Mouse (Mus musculus): ENCODE results near the gene Dnah8.
A peak's percentile ranks its signal among the peaks of the same experiment; 100 is the strongest.

The Dnah8 gene

GRCm38 (mm10) chr17:30821115-30821514 lies 197.0 kb downstream of the Dnah8 start:
- DNase-seq (ENCODE audit: low spot score in 2 of 2): peak; percentile 32 to 33

GRCm38 (mm10) chr17:30824473-30824872 lies 200.3 kb downstream of the Dnah8 start:
- DNase-seq (ENCODE audit: low spot score in 2 of 2): no peak

GRCm38 (mm10) chr17:30825731-30826304 lies 201.7 kb downstream of the Dnah8 start:
- DNase-seq (ENCODE audit: low spot score in 2 of 2): no peak

DNA sequence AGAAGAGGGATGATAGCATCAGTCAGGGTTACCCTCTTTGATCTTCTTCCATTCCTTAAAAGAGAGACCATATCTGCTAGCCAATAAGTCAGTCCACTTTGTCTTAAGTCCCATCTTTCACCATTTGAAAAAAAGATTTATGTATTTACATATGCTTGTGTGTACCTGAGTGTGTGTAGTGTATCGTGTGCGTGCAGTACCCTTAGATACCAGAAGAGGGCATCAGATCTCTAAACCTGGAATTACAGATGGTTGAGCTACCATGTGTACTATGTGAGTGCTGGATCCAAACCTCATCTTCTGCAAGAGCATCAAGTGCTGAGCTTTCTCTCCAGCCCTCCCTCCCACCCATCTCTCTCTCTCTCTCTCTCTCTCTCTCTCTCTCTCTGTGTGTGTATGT lies 207.0 kb downstream of the Dnah8 start:
- DNase-seq (ENCODE audit: low spot score in 2 of 2): no peak

DNA sequence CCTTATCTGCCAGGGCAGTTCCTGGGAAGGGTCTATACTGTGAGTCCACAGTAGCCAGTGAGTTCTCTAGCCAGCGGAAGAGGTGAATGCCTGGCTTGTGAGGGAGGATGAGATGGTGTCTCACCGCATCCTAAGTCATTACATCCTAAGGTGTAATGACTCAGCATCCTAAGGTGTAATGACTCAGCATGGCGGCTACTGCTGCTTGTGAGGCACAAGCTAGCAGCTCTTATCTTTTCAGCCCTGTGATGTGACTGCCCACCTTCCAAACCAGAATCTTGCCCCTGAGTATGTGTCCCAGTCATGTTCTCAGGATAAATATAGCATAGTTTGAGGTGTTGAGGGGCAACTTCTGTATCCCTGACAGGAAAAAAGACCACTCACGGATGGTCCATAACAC lies 211.3 kb downstream of the Dnah8 start:
- DNase-seq (ENCODE audit: low spot score in 2 of 2): no peak

DNA sequence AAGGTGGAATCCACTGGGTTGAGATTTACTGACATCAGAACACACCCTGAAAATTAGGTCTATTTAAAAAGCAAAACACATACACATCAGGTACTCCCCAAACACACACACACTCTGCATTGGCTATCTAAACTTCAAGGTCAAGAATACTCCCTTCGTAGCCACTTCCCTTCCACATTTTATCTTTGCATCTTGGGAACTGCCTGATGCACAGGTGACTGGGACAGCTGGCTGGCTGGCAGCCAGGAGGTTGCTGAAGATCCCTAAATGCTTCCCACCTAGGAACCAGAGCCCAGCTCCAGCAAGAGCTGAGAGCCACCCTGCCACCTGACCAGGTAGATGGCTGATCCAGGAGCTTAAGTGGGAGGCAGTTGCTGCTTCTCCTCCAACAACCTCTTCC lies 212.9 kb downstream of the Dnah8 start:
- no peak for DNase-seq (ENCODE audit: low spot score in 2 of 2)

- DNase-seq (ENCODE audit: low spot score in 2 of 2): no peak
Measured at GRCm38 (mm10) chr17:30840046-30840445, 215.9 kb downstream of the Dnah8 start.

- DNase-seq (ENCODE audit: low spot score in 2 of 2): no peak
Measured at GRCm38 (mm10) chr17:30842312-30842711, 218.2 kb downstream of the Dnah8 start.

DNA sequence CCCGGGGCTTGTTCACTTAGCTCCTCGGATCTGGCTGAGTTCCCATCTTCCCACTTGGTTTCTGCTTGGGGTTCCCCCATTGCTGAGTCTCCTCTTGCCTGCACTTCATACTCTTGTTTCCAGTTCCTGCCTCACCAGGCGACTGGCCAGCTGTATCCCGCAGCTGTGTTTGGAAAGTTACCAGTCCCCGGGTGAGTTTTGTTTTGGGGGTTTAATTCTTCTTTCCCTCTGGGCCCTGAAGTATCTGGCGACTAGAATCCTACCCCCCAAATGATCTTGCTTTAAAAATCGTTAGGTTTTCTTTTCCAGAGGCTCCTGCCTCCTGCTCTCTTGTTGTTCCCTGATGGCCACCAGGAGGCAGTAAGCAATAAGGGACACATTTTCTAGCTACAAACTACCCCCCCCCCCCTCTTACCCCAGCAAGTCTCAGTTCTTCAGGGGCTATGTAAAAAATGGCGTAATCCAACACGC lies 220.2 kb downstream of the Dnah8 start:
- no peak for DNase-seq (ENCODE audit: low spot score in 2 of 2)

DNA sequence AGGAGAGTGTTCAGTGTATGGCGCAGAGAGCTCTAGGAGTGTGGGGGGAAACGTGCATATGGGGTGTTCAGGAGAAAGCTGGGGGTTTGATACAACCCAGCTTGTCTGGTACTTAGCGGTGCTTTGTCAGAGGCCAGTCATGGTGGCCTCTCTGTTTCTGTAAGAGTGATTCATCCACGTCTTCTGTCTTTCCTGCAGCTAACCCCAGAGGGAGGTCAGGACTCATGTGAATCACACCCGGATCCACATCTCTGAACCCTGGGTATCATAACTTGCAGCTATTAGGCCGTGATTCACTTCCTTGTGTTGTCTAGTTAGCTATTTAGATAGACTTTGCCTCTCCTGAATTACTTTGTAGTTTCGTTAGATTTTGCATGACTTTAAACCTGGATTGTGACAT lies 223.3 kb downstream of the Dnah8 start:
- no peak for DNase-seq (ENCODE audit: low spot score in 2 of 2)

DNA sequence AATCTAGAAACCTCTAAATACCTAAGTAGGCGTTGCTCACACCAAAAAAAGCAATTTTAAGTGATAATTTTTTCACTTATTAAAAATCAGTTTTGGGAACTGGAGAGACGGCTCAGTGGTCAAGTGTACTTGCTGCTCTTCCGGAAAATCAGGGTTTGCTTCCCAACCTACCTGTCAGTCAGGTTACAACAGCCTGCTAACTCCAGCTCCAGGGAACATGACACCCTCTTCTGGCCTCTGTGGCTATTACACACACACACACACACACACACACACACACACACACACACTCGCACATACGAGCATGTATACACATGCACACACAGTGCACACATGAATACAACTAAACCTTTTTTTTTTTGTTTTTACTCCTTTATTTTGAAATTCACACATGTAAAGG lies 223.9 kb downstream of the Dnah8 start:
- DNase-seq (ENCODE audit: low spot score in 2 of 2): no peak

DNA sequence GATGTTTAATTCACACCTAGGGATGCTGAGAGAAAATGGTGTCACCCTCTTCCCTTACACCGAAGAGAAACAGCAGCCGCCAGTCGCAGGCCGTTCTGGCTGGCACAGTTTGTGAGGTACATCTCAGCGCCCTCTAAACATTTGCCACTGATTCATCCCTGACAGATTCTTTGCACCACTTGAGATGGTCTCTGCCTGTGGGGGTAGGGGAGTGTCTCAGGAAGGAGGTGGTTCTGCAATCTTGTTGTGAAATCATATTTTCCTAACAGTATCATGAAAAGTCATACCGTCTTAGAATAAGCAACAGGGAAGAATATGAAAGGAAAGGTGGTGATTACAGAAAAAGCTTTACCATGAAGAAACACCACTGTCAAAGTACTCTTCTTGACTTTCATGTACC lies 224.7 kb downstream of the Dnah8 start:
- no peak for DNase-seq (ENCODE audit: low spot score in 2 of 2)

GRCm38 (mm10) chr17:30849813-30850212 lies 225.7 kb downstream of the Dnah8 start:
- DNase-seq (ENCODE audit: low spot score in 2 of 2): no peak

DNA sequence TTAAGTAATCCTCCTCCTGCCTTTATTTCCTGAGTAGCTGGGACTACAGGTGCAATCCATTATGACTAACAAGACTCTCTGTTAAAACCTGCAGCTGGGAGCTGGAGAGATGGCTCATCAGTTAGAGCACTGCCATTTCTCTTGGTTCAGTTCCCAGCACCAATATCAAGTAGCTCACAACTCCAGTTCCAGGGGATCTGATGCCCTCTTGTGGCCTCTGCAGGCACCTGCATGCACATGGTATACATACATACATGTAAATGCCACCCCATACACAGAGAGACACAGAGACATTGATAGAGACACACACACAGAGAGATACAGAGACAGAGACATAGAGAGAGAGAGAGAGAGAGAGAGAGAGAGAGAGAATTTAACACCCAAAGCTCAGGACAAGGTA lies 228.2 kb downstream of the Dnah8 start:
- DNase-seq (ENCODE audit: low spot score in 2 of 2): no peak

GRCm38 (mm10) chr17:30857347-30857746 lies 233.2 kb downstream of the Dnah8 start:
- no peak for DNase-seq (ENCODE audit: low spot score in 2 of 2)

DNA sequence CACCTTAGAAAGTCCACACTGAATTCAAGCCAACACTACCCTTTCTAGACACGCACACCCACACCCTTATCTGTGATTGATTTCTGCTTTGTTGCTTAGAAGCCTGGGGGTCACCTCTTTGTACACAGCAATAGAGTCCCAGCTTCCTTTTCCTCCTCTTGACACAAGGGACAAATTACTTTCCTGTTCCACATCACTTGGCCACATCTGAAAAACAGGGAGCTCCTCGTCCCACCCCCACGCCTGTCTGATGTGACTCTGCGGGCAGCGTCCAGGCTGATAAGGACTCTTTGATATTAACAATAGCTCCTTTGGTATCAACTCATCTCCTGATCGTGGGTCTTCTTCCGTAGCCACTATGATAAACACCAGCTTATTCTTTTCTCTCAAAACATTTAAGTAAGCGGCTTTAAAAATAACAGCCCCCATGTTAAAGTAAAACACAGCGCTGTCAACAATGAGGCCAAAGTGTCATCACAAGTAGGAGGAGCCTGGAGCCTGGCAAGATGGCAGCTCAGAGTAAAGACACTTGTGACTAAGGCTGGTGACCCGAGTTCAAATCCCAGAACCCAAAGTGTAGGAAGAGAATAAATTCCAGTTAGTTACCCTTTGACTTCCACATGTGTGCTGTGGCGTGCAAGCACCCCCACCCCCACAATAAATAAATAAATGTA lies 234.6 kb downstream of the Dnah8 start:
- DNase-seq (ENCODE audit: low spot score in 2 of 2): no peak

DNA sequence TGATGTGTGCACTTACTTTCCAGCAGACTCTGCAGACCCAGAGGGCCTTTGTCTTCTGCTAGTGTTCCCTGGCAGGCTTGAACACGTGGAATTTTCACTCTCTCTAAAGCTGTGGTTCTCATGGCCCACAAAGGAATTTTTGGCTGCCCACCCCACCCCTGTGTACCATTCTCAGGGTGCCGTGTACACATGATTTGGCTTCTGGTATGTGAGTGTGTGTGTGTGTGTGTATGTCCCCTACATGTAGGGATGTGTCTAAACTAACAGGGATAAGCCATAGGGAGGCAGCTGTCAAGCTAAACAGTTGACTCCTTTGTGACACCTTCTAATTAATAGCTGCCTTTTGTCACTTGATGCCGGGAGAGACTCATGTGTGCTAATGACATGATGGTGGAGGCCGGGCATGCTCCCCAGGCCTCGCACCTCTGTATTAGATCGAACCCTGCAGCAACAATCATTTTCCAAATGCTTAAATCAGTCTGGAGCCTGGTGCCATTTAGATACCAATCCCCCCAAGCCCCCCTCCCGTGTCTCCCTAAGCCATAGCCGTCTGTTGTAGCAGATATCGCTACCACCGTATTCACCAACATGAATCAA lies 235.9 kb downstream of the Dnah8 start:
- DNase-seq (ENCODE audit: low spot score in 2 of 2): no peak

DNA sequence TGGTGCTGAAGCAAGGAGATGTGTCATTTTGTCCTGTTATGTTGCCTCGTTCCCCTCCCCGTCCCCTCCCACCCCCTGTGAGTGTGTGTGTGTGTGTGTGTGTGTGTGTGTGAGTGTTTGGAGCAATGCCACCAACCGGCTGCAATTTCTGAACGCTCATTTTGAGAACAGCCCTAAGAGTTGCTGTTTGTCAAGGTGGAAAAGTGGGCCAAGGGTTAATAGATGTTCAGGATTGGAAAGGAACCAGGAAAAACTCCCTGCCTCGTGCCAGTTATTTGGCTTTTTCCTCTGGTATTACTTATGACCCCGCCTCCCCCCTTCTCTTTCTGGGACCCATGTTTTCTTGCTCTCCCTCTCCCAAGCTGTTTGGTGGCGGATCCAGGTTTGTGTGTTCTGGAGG lies 236.5 kb downstream of the Dnah8 start:
- no peak for DNase-seq (ENCODE audit: low spot score in 2 of 2)

- no peak for DNase-seq (ENCODE audit: low spot score in 2 of 2)
Measured at GRCm38 (mm10) chr17:30866281-30866680, 242.1 kb downstream of the Dnah8 start.

DNA sequence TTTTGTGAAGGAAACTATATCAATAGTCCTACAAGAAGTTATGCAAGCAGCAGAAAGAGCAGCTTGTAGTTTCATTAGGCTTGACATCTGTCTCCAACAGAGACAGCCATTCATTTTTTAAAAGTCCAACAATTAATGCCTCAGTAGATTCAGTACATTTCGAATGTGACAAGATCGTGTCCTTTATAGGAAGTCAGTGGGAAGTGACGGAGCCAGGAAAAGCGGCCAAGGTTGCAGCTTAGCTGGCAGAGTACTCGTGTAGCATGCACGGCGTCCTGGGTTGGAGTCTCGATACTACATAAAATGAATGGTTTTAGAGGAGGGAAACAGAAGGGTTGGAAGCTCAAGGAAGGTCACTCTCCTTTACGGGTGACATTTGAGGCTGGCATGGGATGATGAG lies 242.8 kb downstream of the Dnah8 start:
- no peak for DNase-seq (ENCODE audit: low spot score in 2 of 2)

- DNase-seq (ENCODE audit: low spot score in 2 of 2): no peak
Measured at GRCm38 (mm10) chr17:30871040-30871439, 246.9 kb downstream of the Dnah8 start.

- no peak for DNase-seq (ENCODE audit: low spot score in 2 of 2)
Measured at GRCm38 (mm10) chr17:30874276-30874675, 250.1 kb downstream of the Dnah8 start.

DNA sequence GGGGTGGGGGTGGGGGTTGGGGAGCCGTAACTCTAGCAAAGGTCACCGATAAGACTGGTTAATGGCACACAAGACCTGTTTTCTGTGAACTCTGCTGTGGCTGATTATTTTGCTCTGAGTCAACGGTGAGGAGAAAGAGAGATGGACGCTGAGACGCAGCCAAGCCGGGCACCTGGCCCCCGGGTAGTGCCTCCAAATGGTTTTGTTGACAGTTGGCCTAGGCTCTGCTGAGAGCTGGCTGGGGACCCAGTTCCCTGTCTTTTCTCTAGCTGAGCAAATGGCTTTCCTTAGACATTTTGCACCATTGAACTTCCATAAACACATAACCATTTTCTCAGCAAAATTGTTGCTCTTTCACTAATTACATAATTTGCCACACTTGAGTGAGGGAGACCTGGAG lies 253.3 kb downstream of the Dnah8 start:
- no peak for DNase-seq (ENCODE audit: low spot score in 2 of 2)

Measured in heart, adult 9 months (tissue).